Mouse (Mus musculus): Measurements from ENCODE around the gene Crygs. TPM values are rescaled to one million over a fixed set of nuclear protein-coding genes. Genes with fewer than 3 reads are reported as not detected.
"Not testable (repeated sequence)": the region's sequence is repeated elsewhere in the genome, so short reads cannot be mapped to it uniquely, and the experiment has no call there.

Crygs gene
- polyA plus RNA-seq, 1 experiment, result not detected

GRCm38 (mm10) chr16:22797521-22797920, 13.9 kb downstream of the Crygs start:
- WGBS, result 73% methylated on average over 5 of the region's 5 CpGs
- no peak for TF ChIP-seq POLR2A (IDR thresholded peaks at IDR 0.05; ENCODE audit: borderline replicate concordance, extremely low read depth, low read depth, low read length)
- TF ChIP-seq CTCF (IDR thresholded peaks at IDR 0.05; ENCODE audit: insufficient read depth, low read length), result no peak
- no peaks in the 10 kb centered on the region for H3K4me1 ChIP-seq (ENCODE audit: control insufficient read depth, insufficient read depth, low read length)

GRCm38 (mm10) chr16:22795497-22795896, 15.9 kb downstream of the Crygs start:
- TF ChIP-seq POLR2A (IDR thresholded peaks at IDR 0.05; ENCODE audit: borderline replicate concordance, extremely low read depth, low read depth, low read length) (no peak), CTCF (IDR thresholded peaks at IDR 0.05; ENCODE audit: insufficient read depth, low read length) (peak; percentile 11; the same call in 1 of the 2 replicates)
- 81% methylated on average over 3 of the region's 3 CpGs for WGBS
- no peak for DNase-seq
- Histone ChIP-seq H3K4me1 (ENCODE audit: control insufficient read depth, insufficient read depth, low read length) (no peaks in the 10 kb centered on the region), H3K4me3 (replicated peaks; ENCODE audit: extremely low read depth, low read depth, low read length) (no peak overlapping the region)

More at GRCm38 (mm10) chr16:22797521-22797920, 13.9 kb downstream of the Crygs start:
- DNase-seq, result no peak
- H3K4me3 ChIP-seq (replicated peaks; ENCODE audit: extremely low read depth, low read depth, low read length), result no peak overlapping the region

- Histone ChIP-seq H3K4me1 (ENCODE audit: control insufficient read depth, insufficient read depth, low read length) (no peaks in the 10 kb centered on the region), H3K4me3 (replicated peaks; ENCODE audit: extremely low read depth, low read depth, low read length) (no peak overlapping the region)
- 32% methylated on average over 2 of the region's 2 CpGs for WGBS
- TF ChIP-seq POLR2A (IDR thresholded peaks at IDR 0.05; ENCODE audit: borderline replicate concordance, extremely low read depth, low read depth, low read length) (no peak), CTCF (IDR thresholded peaks at IDR 0.05; ENCODE audit: insufficient read depth, low read length) (no peak)
- DNase-seq, result no peak
These were observed 20.1 kb downstream of the Crygs start for GRCm38 (mm10) chr16:22791235-22791634.

- no peak for DNase-seq
- Histone ChIP-seq H3K4me3 (replicated peaks; ENCODE audit: extremely low read depth, low read depth, low read length) (no peak overlapping the region), H3K4me1 (ENCODE audit: control insufficient read depth, insufficient read depth, low read length) (no peaks in the 10 kb centered on the region)
- TF ChIP-seq CTCF (IDR thresholded peaks at IDR 0.05; ENCODE audit: insufficient read depth, low read length) (no peak), POLR2A (IDR thresholded peaks at IDR 0.05; ENCODE audit: borderline replicate concordance, extremely low read depth, low read depth, low read length) (no peak)
- 46% methylated on average over 10 of the region's 10 CpGs for WGBS
These were observed 21.4 kb downstream of the Crygs start for GRCm38 (mm10) chr16:22789908-22790367.

GRCm38 (mm10) chr16:22782686-22783085, 28.7 kb downstream of the Crygs start:
- no peak overlapping the region for H3K4me3 ChIP-seq (replicated peaks; ENCODE audit: extremely low read depth, low read depth, low read length)
- TF ChIP-seq CTCF (IDR thresholded peaks at IDR 0.05; ENCODE audit: insufficient read depth, low read length), result no peak
- no peak for TF ChIP-seq POLR2A (IDR thresholded peaks at IDR 0.05; ENCODE audit: borderline replicate concordance, extremely low read depth, low read depth, low read length)
- no peak for DNase-seq
- 74% methylated on average over 5 of the region's 5 CpGs for WGBS
- no peaks in the 10 kb centered on the region for H3K4me1 ChIP-seq (ENCODE audit: control insufficient read depth, insufficient read depth, low read length)

- no peak overlapping the region for H3K4me3 ChIP-seq (replicated peaks; ENCODE audit: extremely low read depth, low read depth, low read length)
- H3K4me1 ChIP-seq (ENCODE audit: control insufficient read depth, insufficient read depth, low read length), result no peaks in the 10 kb centered on the region
- WGBS, result 87% methylated on average over 3 of the region's 3 CpGs
- DNase-seq, result no peak
- no peak for TF ChIP-seq CTCF (IDR thresholded peaks at IDR 0.05; ENCODE audit: insufficient read depth, low read length)
- no peak for TF ChIP-seq POLR2A (IDR thresholded peaks at IDR 0.05; ENCODE audit: borderline replicate concordance, extremely low read depth, low read depth, low read length)
These were observed 32.0 kb downstream of the Crygs start for GRCm38 (mm10) chr16:22779228-22779835.

- not testable (repeated sequence) for H3K4me3 ChIP-seq (replicated peaks; ENCODE audit: extremely low read depth, low read depth, low read length); H3K4me1 ChIP-seq (ENCODE audit: control insufficient read depth, insufficient read depth, low read length); DNase-seq
- 88% methylated on average over 12 of the region's 12 CpGs for WGBS
These were observed 33.1 kb downstream of the Crygs start for GRCm38 (mm10) chr16:22778296-22778695.

GRCm38 (mm10) chr16:22775471-22775985, 35.8 kb downstream of the Crygs start:
- no peak for DNase-seq
- no peak overlapping the region for H3K4me3 ChIP-seq (replicated peaks; ENCODE audit: extremely low read depth, low read depth, low read length)
- WGBS, result 85% methylated on average over 5 of the region's 5 CpGs
- TF ChIP-seq POLR2A (IDR thresholded peaks at IDR 0.05; ENCODE audit: borderline replicate concordance, extremely low read depth, low read depth, low read length) (no peak), CTCF (IDR thresholded peaks at IDR 0.05; ENCODE audit: insufficient read depth, low read length) (no peak)
- H3K4me1 ChIP-seq (ENCODE audit: control insufficient read depth, insufficient read depth, low read length), result no peaks in the 10 kb centered on the region

- TF ChIP-seq POLR2A (IDR thresholded peaks at IDR 0.05; ENCODE audit: borderline replicate concordance, extremely low read depth, low read depth, low read length) (no peak), CTCF (IDR thresholded peaks at IDR 0.05; ENCODE audit: insufficient read depth, low read length) (no peak)
- 58% methylated on average over 8 of the region's 8 CpGs for WGBS
- no peaks in the 10 kb centered on the region for H3K4me1 ChIP-seq (ENCODE audit: control insufficient read depth, insufficient read depth, low read length)
- no peak overlapping the region for H3K4me3 ChIP-seq (replicated peaks; ENCODE audit: extremely low read depth, low read depth, low read length)
- DNase-seq, result no peak
These were observed 42.7 kb downstream of the Crygs start for GRCm38 (mm10) chr16:22768661-22769060.

GRCm38 (mm10) chr16:22767405-22767804, 44.0 kb downstream of the Crygs start:
- no peaks in the 10 kb centered on the region for H3K4me1 ChIP-seq (ENCODE audit: control insufficient read depth, insufficient read depth, low read length)
- WGBS, result 92% methylated on average over 3 of the region's 3 CpGs
- H3K4me3 ChIP-seq (replicated peaks; ENCODE audit: extremely low read depth, low read depth, low read length), result no peak overlapping the region
- TF ChIP-seq POLR2A (IDR thresholded peaks at IDR 0.05; ENCODE audit: borderline replicate concordance, extremely low read depth, low read depth, low read length), result no peak
- no peak for TF ChIP-seq CTCF (IDR thresholded peaks at IDR 0.05; ENCODE audit: insufficient read depth, low read length)
- DNase-seq, result no peak

Data from lung, adult 2 months (tissue).